Mouse (Mus musculus) erythroblast, embryonic 14.5 days (primary cell): ENCODE measurements around the gene Slc28a1. TPM values are rescaled to one million over a fixed set of nuclear protein-coding genes. Genes with fewer than 3 reads are reported as not detected.

Experiments
- H3K27me3 ChIP-seq: 2 replicates; pipeline ENCODE4 v1.6.1; 2012; ENCODE audit warnings: inconsistent platforms; ENCODE audit not compliant: control insufficient read depth
- H3K36me3 ChIP-seq: 2 replicates; pipeline ENCODE4 v1.6.1; 2012; ENCODE audit warnings: mild to moderate bottlenecking, inconsistent platforms; ENCODE audit not compliant: control insufficient read depth
- H3K4me1 ChIP-seq: 2 replicates; pipeline ENCODE4 v1.6.1; 2012; ENCODE audit warnings: inconsistent platforms; ENCODE audit not compliant: control insufficient read depth
- H3K4me3 ChIP-seq: replicated peaks from 2 replicates; pipeline ENCODE3; 2012; ENCODE audit warnings: moderate library complexity, mild to moderate bottlenecking, inconsistent platforms
- H3K9me3 ChIP-seq: 2 replicates; pipeline ENCODE4 v1.6.1; 2012; ENCODE audit warnings: low read length, inconsistent platforms, mixed read lengths; ENCODE audit not compliant: control insufficient read depth
- GATA1 ChIP-seq: IDR thresholded peaks from 2 replicates; pipeline ENCODE4 v1.6.1; 2012; ENCODE audit warnings: low read length, inconsistent platforms, mixed read lengths
- TAL1 ChIP-seq: IDR thresholded peaks from 3 replicates; pipeline ENCODE4 v1.6.1; 2012; ENCODE audit warnings: low read length, inconsistent platforms, mixed read lengths
- polyA plus RNA-seq: library from polyadenylated mRNA; stranded (reverse); fragments of >175 nt; gene quantifications from 2 replicates; pipeline ENCODE4 v1.2.3, GENCODE M21; 2012

The Slc28a1 gene
- polyA plus RNA-seq, 1 experiment, result not detected

- Histone ChIP-seq H3K9me3 (no peaks in the 10 kb centered on the region), H3K4me1 (no peaks in the 10 kb centered on the region), H3K27me3 (no peaks in the 10 kb centered on the region), H3K4me3 (no peak overlapping the region), H3K36me3 (no peaks in the 10 kb centered on the region)
- no peak for TF ChIP-seq TAL1
- TF ChIP-seq GATA1, result no peak
Observed at GRCm38 (mm10) chr7:81112686-81113360, 1.8 kb upstream of the Slc28a1 start.

GRCm38 (mm10) chr7:81121099-81121498 is 6.5 kb downstream of the Slc28a1 start:
- H3K36me3 ChIP-seq, result no peaks in the 10 kb centered on the region
- H3K4me3 ChIP-seq, result no peak overlapping the region
- no peaks in the 10 kb centered on the region for H3K9me3 ChIP-seq
- peaks cover 2% of the 10 kb centered on the region; the same call in 1 of the 2 replicates for H3K27me3 ChIP-seq
- peaks cover 38% of the 10 kb centered on the region for H3K4me1 ChIP-seq
- TF ChIP-seq TAL1 (no peak), GATA1 (no peak)

- TF ChIP-seq TAL1, result no peak
- no peak for TF ChIP-seq GATA1
- peak overlapping the region; percentile 48 for H3K4me3 ChIP-seq
- peaks cover 46% of the 10 kb centered on the region for H3K4me1 ChIP-seq
- H3K36me3 ChIP-seq, result no peaks in the 10 kb centered on the region
- H3K27me3 ChIP-seq, result peaks cover 4% of the 10 kb centered on the region; the same call in 1 of the 2 replicates
- H3K9me3 ChIP-seq, result no peaks in the 10 kb centered on the region
Observed at GRCm38 (mm10) chr7:81122808-81123207, 8.2 kb downstream of the Slc28a1 start.

GRCm38 (mm10) chr7:81123553-81123952 is 9.0 kb downstream of the Slc28a1 start:
- H3K9me3 ChIP-seq, result no peaks in the 10 kb centered on the region
- peaks cover 2% of the 10 kb centered on the region; the same call in 1 of the 2 replicates for H3K27me3 ChIP-seq
- H3K4me1 ChIP-seq, result peaks cover 46% of the 10 kb centered on the region
- peak overlapping the region; percentile 48 for H3K4me3 ChIP-seq
- TF ChIP-seq TAL1 (no peak), GATA1 (peak; percentile 11; the same call in 1 of the 2 replicates)
- H3K36me3 ChIP-seq, result no peaks in the 10 kb centered on the region

GRCm38 (mm10) chr7:81124773-81125172 is 10.2 kb downstream of the Slc28a1 start:
- Histone ChIP-seq H3K9me3 (no peaks in the 10 kb centered on the region), H3K36me3 (no peaks in the 10 kb centered on the region), H3K4me3 (peak overlapping the region; percentile 52), H3K4me1 (peaks cover 46% of the 10 kb centered on the region), H3K27me3 (peaks cover 2% of the 10 kb centered on the region; the same call in 1 of the 2 replicates)
- peak; percentile 54 for TF ChIP-seq GATA1
- peak; percentile 77 for TF ChIP-seq TAL1

- H3K4me3 ChIP-seq, result peak overlapping the region; percentile 52
Observed at GRCm38 (mm10) chr7:81125215-81126175, 10.9 kb downstream of the Slc28a1 start.

GRCm38 (mm10) chr7:81131864-81132263 is 17.3 kb downstream of the Slc28a1 start:
- H3K27me3 ChIP-seq, result peaks cover 16% of the 10 kb centered on the region
- TF ChIP-seq TAL1, result no peak
- no peak for TF ChIP-seq GATA1
- peaks cover 6% of the 10 kb centered on the region for H3K4me1 ChIP-seq
- no peaks in the 10 kb centered on the region for H3K9me3 ChIP-seq
- no peak overlapping the region for H3K4me3 ChIP-seq
- no peaks in the 10 kb centered on the region for H3K36me3 ChIP-seq

More at GRCm38 (mm10) chr7:81125215-81126175, 10.9 kb downstream of the Slc28a1 start:
- Histone ChIP-seq H3K4me1 (peaks cover 46% of the 10 kb centered on the region), H3K36me3 (no peaks in the 10 kb centered on the region), H3K27me3 (peaks cover 2% of the 10 kb centered on the region; the same call in 1 of the 2 replicates), H3K9me3 (no peaks in the 10 kb centered on the region)
- no peak for TF ChIP-seq TAL1
- no peak for TF ChIP-seq GATA1

- Histone ChIP-seq H3K4me3 (no peak overlapping the region), H3K27me3 (peaks cover 14% of the 10 kb centered on the region), H3K4me1 (peaks cover 3% of the 10 kb centered on the region), H3K9me3 (no peaks in the 10 kb centered on the region), H3K36me3 (no peaks in the 10 kb centered on the region)
- TF ChIP-seq GATA1 (no peak), TAL1 (no peak)
Observed at GRCm38 (mm10) chr7:81132851-81133279, 18.3 kb downstream of the Slc28a1 start.

GRCm38 (mm10) chr7:81133416-81133815 is 18.8 kb downstream of the Slc28a1 start:
- TF ChIP-seq GATA1 (no peak), TAL1 (no peak)
- Histone ChIP-seq H3K36me3 (no peaks in the 10 kb centered on the region), H3K27me3 (peaks cover 14% of the 10 kb centered on the region)

More at GRCm38 (mm10) chr7:81133416-81133815, 18.8 kb downstream of the Slc28a1 start:
- H3K9me3 ChIP-seq, result no peaks in the 10 kb centered on the region
- no peak overlapping the region for H3K4me3 ChIP-seq
- H3K4me1 ChIP-seq, result peaks cover 3% of the 10 kb centered on the region
